In the genomic region with DNA sequence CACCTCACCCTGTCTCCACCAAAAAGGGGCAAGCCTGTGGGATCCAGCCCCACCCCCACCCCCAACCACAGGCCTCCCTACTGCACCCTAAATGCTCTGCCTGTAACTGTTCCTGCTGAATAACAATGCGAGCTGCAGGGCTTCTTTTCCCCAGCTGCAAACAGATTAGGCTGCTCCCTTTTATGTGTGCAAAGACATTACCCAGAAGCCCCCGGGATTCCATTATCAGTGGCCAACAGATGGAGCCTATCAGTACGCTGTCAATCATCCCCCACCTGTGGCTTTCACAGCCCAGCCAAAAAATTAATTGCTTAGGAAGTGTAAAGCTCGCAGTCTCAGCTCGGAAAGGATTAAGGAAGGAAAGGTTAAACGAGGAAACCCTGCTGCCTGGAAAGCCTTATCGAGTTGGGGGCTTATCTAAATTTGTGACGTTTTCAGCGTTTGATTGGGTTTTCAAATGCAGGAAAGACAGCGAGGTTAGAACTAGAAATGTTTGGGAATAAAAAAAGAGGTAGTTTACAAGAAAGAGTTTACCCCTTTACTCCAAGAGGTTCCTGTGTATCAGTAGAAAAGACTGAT, we compare ENCODE assay signal across 1 mouse cellular context.
TF ChIP-seq lines count a peak whose summit lies in the region.

No protein-coding gene starts in this region.

TF ChIP-seq in MEL, 35 proteins besides CTCF, POLR2A, EP300 and RAD21 (continued from another document):
- no peak for TF ChIP-seq ZKSCAN1 (IDR thresholded peaks at IDR 0.05; ENCODE audit: low read depth, low read length)
